Mouse (Mus musculus) right cerebral cortex, postnatal 4 days (tissue): ENCODE measurements around the gene Ano6.

ENCODE experiments used
- DNase-seq: peaks from one replicate; pipeline ENCODE4 v3.0.0-alpha.2; 2022

Ano6 gene

GRCm38 (mm10) chr15:95828647-95829254 lies 38.1 kb downstream of the Ano6 start:
- no peak for DNase-seq

- DNase-seq, result no peak
These were observed 39.0 kb downstream of the Ano6 start for GRCm38 (mm10) chr15:95829553-95830205.

GRCm38 (mm10) chr15:95830206-95830560 lies 39.5 kb downstream of the Ano6 start:
- DNase-seq, result no peak

GRCm38 (mm10) chr15:95833292-95833691 lies 42.6 kb downstream of the Ano6 start:
- no peak for DNase-seq

- no peak for DNase-seq
These were observed 45.4 kb downstream of the Ano6 start for GRCm38 (mm10) chr15:95836077-95836476.

- no peak for DNase-seq
These were observed 46.2 kb downstream of the Ano6 start for GRCm38 (mm10) chr15:95836646-95837434.

GRCm38 (mm10) chr15:95837570-95837969 lies 46.9 kb downstream of the Ano6 start:
- DNase-seq, result no peak

- DNase-seq, result no peak
These were observed 47.8 kb downstream of the Ano6 start for GRCm38 (mm10) chr15:95838171-95839020.

- no peak for DNase-seq
These were observed 49.1 kb downstream of the Ano6 start for GRCm38 (mm10) chr15:95839789-95840188.

GRCm38 (mm10) chr15:95843183-95843949 lies 52.7 kb downstream of the Ano6 start:
- no peak for DNase-seq

GRCm38 (mm10) chr15:95844412-95844811 lies 53.8 kb downstream of the Ano6 start:
- DNase-seq, result no peak

GRCm38 (mm10) chr15:95846102-95846501 lies 55.5 kb downstream of the Ano6 start:
- no peak for DNase-seq

- no peak for DNase-seq
These were observed 57.9 kb downstream of the Ano6 start for GRCm38 (mm10) chr15:95848493-95849064.

GRCm38 (mm10) chr15:95849513-95850411 lies 59.1 kb downstream of the Ano6 start:
- no peak for DNase-seq

- no peak for DNase-seq
These were observed 59.9 kb downstream of the Ano6 start for GRCm38 (mm10) chr15:95850546-95850945.

- DNase-seq, result no peak
These were observed 64.6 kb downstream of the Ano6 start for GRCm38 (mm10) chr15:95855051-95855844.

GRCm38 (mm10) chr15:95855953-95856352 lies 65.3 kb downstream of the Ano6 start:
- DNase-seq, result no peak

GRCm38 (mm10) chr15:95856684-95857595 lies 66.3 kb downstream of the Ano6 start:
- no peak for DNase-seq
